Mouse (Mus musculus) embryo, embryonic 9.5 days (tissue): ENCODE measurements at regions not wholly inside any gene's neighbourhood (a gene's known extent, or its start where the extent isn't known, plus 50 kb on each side); places are given as distances from the start of the nearest gene placed in this dataset.

Experiments
- DNase-seq: peaks from one replicate; pipeline ENCODE4 v3.0.0-alpha.2; 2017; ENCODE audit errors: extremely low spot score

DNA sequence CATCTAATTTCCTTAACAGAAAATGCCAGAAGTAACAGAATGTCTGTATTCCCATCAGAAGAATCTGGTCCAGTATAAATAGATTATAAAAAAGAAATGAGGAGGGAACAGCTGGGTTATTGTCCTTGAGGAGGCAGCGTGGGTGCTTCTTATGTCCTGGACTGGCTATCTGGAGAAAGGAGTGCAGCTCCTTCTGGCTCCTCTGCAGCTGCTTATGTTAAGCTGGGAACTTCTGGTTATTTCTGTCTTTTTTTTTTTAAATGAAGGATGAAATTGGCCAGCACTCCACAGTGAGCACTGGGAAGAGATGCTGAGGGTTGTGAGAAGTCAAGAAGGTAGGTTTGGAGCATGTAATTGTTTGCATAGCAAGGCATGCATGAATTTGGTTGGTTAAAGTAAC is 441.5 kb downstream of the Ebf1 start:
- no peak for DNase-seq

DNA sequence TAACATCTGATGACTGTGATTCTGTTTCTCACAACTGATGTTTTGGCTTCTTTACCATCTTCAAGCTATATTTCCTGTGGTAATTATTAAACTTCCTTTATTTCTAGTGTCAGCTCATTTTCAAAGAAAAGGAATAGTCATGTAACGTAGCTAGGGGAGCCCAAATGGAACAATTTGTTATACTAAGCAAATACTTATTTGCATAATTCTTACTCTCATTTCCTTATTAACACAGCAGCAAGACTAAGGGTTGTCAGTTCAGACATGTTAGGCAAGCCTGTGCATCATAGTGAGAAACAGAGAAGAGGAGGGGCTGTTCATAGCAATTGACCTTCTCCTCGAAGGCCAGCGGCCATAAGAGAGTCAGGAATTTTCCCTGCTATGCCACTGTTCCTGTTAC is 449.5 kb downstream of the Ebf1 start:
- DNase-seq: no peak

DNA sequence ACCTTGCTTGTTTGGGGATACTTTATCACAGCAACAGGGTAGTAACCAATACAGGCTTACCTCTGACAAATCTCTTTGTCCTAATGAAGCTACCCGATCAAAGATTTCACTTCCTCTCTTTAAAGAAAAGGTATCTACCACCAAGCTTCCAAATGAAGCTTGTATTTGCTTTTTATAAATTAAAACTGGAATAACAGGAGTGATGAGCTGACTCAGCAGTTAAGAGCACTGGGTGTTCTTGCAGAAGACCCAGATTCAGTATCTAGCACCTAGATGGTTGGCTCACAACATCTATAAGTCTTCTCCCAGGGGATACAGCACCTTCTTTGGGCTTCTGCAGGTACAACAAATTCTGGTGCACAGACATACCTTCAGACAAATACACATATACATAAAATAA is 453.2 kb downstream of the Ebf1 start:
- DNase-seq: no peak

DNA sequence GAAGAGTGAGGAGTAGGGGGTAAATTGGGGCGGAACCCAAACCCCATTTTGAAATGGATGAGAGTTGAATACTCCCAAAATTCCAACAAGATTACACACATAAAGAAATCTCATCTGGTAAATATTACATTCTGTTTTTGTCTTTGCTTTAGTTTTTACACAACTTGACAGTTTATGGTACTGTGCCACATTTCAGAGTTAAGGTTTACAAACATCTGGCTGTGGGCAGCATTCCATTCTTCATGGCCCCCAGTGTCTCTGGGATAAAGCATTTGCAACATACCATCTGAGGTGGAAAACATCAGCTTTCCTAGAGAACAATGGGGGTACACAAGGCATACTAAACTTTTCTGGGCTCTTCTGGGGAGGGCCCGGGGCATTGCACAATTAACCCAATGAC is 454.1 kb downstream of the Ebf1 start:
- no peak for DNase-seq

DNA sequence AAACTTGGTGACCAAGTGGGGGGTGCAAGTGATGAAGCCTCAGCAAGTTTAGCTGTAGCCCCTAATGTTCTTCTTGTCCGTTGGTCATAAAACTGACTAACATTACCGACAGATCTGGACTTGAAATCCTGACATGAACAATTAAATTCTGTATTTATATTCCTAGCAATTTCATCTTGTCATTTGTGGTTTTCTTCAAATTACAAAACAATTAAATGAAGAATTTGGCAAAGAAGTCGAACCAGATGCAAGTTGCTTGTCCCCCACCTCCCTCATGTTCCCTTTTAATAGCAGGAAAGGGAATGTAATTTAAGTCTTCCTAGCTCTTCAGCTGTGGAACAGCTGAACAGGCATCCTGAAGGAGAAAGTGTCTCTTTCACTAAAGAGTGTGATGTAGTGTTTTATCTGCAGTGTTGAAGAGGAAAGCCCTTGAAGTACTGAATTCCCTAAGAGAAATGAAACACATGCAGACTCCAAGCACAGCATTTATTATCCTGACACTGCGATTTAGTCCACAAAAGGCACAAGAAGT is 467.5 kb downstream of the Ebf1 start:
- DNase-seq: no peak

DNA sequence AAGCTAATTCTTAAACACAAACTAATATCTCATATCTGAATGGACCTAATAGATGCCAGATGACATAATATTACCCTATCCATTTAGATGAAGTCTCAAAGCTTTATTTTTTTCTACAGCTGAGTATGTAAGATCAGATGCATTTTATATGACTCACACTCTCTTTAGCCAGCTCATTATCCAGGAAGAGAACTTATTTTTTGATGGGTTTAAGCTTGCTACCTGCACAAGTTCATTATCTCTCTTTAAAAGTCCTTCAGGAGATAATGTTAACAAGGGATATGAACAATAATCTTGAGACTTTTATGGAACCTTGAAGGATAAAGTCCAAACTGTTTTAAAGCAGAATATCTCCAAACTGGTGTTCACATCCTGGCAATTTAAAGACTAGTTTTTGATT is 468.0 kb downstream of the Ebf1 start:
- no peak for DNase-seq

DNA sequence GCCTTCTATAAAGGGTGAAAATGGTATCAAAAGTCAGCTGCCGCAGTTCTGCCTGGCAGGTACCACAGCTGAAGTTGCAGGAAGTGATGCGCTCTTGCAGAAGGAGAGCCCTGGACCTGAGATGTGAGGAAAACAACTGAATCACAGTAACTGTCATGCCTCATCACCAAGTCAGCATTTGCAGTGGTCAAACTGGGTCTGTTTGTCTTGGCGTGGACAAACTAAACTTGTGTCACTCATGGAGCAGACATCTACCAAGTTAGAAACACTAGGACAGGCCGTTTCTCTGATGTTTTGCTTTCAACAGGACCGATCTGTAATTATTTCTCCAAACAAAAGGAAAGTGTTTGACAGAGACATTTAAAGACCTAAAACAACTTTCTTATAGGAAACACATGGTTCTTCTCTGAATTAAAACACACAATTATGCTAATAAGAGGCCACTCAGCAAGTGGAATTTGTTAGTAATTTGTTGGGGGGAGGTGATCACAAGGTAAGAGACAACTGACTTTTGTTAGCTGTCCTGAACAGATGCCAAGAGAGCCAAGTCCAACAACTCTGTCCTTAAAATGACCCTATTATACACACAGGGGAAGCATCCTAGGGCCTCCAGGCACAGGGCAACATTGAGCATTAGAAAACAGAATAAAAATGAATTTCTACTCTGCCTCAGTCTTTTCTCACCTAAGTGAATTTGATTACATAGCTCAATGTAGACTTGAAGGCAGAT is 470.2 kb downstream of the Ebf1 start:
- no peak for DNase-seq

DNA sequence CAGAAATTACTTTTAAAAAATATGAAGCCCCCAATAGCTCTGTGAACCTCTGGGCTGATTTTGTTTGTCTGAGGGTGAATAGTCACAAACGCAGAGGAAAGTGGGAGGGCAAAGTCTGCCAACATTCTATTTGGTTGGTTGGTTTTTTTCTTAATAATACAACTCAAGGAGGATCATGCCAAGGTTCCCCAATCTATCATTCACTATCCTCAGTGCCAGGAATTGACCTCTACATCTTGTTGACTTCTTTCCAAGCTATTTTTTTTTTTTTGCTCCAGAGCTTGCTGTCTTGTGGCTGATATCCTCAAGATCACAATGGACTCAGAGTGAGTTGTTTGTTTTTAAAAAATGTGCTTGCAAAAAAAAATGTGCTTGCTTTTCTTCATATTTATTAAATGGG is 471.2 kb downstream of the Ebf1 start:
- no peak for DNase-seq

DNA sequence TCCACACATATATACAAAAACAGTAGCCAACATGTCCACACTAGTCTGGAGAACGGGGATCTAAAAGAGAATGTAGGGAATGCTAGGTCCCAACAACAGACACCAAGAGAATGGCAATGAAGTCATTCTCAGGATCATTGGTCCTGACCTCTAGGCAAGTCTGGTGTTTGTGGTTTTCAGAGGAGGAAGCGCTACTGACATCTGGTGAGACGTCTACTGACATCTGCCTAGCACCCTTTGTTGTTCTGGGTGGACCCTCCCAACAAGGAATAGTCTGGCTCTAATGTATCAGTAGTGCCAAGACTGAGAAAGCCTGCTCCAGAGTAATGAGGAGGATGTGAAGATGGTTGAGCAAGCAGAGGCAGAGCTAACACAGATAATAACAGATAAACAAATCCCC is 472.4 kb downstream of the Ebf1 start:
- no peak for DNase-seq

DNA sequence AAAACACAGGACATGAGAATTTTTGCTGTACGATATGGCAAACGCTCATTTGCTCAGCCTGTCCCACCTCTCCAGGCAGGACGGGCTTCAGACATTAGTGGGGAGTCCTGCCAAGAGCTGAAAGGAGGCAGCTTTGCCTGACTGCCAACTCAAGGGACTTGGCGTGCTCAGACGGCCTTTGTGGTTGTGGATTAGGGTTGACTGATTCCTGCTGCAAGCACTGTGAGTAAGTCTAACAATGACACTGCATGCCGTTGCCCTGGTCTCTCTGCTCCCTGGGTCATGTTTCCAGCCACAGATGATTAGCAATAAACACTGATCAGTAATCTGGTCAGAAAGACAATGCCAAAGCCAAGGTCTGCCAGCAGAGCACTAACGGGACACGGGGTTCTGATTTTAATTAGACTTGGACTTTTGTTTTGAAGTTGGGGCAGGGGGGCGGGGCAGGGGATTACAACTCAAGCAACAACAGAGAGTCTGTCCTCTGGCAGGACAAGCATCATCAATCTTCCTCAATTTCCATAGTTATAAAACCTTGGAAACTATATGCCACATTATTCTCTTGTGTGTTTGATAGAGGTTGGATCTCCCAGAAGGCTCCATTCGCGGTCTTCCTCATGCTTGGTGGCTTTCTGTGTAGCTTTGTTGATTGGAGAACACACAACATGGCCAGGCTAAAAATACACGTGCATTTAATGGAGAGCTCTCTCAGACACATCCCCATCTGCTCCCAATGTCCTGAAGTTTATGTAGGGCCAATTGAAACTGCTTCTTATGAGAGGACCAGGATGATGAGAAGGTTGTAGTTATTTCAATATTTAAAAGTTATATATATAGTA is 486.6 kb downstream of the Ebf1 start:
- peak; percentile 2 for DNase-seq

DNA sequence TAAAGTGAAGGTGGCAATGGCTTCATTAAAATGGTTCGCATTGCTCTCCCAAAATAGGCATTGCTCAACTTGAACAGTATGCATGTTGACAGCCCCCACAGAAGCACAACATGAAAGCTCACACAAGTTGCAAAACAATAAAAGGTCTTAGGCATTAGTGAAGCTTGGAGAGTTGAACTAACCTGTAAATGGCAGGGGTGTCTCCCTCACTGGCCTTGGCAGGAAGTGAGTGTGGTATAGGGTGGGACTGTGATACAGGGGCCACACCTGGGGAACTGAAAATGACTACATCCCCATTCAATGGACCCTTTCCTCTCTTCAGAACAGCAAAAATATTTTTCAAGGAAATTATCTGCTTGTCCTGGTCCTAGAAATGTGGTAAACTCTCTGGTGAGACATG is 499.6 kb downstream of the Ebf1 start:
- no peak for DNase-seq

DNA sequence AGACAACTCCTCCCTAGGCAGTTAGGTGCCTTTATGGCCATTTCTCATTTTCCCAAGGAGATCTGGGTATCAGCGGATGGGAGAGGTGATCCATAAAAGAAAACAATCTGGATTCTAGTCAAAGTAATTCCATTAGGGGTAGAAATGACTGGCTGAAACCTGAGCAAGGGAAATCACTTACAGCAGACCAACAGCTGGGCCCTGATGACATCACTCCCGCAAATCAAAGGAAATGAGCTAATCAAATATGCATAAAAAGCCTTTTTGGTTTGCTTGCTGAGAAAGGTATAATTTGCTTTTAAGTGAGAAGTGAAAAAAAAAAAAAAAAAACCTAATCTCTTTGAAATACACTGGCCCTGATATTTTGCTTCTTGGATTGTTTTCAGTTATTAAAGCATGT is 506.2 kb downstream of the Ebf1 start:
- DNase-seq: no peak

DNA sequence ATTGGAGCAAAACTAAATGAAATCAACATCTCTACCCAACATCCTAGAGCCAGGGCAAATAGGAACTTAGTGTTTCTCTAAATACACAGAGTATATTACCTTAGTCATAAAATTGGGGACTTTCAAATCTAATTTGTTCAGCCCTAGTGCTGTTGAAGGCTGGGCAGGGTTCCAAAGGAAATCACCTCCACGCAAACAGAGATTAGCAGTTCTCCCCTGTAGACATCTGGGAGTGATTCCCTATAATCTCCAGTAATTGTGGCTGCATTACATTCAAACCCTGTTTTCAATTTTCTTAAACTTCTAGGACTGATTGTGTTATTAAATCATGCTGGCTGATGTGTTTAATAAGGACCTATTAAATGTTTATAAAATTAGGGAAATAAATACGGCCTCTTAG is 519.7 kb downstream of the Ebf1 start:
- DNase-seq: no peak

DNA sequence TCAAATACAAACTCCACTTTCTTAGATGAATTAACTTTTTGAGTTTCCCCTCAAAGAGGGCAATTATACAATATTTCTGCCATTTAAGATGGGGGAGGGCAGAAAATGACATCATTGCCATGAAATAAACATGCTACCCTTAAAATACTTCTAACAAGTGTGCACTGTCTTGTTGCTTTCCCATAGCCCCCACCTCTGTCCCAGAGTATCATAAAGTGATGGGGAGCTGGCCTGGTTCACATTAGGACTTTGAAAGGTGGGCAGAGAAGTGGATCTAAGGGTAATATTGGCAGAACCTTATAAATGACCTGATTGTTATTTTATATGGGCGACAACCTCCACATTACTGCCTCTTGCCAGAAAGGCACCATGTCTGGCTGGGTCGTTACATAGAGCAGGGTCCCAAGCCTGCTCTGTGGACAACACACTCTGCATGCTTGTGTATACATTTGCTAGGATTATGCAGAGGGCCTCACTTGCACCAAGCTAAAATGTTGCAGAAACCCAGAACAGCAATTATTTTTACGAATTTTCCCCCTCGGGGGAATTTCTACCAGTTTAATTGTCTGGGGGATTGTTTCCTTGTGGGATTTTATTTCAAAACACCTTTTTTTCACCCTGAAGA is 521.3 kb downstream of the Ebf1 start:
- no peak for DNase-seq

DNA sequence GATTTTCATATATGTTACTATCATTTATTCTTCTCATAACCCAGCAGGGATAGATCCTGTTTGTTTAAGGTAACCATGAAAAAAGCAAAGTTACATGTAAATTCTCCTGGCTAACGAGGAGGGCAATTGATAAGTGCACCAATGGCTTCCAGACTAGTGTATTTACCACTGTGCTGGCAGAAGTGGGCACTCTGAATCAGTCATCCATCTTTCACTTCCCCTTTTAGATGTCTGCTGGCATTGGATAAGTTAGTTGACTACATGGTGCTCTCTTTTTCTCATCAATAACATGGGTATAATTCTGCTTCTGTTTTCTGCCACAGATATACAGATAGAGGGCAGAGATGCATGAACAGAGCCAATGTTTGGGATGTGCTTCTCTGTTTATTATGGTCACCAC is 523.4 kb downstream of the Ebf1 start:
- no peak for DNase-seq

DNA sequence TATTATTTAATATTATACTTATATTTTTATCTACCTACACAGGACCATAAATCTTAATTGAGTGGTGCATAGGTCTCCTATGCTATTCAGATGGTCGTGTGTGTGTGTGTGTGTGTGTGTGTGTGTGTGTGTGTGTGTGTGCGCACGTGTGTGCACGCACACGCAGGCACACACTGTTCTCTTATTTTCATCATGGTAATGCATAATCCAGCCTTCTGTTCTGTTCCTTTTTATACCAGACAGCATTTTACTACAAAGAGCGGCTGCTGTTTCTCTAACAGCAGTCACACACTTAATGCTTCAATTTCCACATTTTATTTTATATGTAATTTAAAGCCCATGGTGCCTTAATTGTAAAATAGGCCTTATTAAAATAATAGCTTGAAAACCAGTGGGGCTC is 537.0 kb downstream of the Ebf1 start:
- no peak for DNase-seq

DNA sequence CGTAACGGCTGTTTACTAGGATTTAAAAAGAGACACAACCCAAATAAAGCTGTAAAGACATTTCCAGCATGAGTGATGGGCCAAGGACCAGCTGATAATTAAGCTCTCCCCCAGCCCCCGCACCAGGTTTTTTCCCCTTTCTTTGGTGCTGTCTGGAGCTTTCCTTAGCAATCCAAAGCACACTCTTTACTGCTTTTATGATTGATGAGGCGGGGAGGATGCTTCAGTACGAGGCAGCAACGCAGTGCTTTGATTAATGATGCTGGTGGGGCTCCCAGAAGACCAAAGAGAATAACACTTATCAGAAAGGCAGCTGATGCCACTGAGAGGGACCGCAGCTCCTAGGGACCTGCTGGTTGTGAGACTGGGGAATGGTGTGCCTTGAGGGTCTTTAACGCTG is 537.4 kb downstream of the Ebf1 start:
- DNase-seq: no peak

DNA sequence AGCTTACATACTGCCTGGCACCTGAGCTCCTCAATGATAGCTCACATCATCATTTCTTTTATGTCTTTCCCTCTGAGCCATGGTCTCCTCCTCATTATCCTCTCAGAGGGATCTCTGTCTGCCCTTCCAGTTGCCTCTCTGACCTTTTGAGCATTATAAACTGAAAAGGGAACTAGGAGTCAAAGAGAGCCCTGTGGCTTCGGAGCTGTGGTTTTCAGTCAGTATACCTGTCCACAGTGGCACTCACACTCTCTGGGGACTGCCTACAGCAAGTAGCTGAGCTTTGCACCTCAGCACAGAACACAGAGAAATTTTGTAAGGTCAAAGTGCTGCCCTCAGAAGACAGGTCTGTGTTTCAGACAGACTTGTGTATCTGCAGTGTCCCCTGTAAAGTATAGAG is 538.7 kb downstream of the Ebf1 start:
- no peak for DNase-seq

DNA sequence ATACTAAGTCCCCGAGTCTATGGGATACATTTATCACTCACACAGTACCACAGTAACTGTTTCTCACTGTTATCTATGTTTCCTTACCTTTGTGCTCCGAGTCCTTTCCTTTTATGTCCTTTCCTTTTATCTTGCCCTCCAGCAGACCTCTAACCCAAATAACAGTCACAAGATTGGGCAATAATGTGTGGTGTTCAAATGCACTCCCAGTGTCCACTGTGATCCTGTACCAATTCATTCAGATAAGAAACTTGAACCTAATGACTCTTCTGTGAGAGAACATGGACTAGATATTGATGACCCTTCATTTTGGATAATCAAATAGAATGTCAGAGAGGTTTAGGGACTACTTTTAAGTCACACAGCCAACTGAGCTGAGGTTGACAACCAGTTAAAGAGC is 541.2 kb downstream of the Ebf1 start:
- DNase-seq: no peak

DNA sequence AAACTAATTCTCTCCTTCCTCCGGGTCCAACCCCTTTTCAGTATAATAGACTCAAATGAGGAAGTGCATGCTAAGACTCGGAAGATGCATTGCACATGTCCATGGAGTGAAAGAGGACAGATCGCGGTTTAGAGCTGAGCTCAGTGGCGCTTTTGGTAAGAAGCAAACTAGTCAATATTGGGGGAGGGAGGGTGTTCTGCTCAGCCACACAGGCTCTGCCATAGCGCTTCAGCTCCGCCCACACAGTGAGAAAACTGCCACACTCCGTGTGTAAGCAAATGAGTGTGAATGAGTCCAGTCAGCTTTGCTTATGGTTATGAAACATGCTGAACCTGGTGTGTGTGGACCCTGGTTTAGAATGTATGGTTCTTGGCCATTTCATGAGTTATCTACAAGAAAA is 543.8 kb downstream of the Ebf1 start:
- DNase-seq: no peak

DNA sequence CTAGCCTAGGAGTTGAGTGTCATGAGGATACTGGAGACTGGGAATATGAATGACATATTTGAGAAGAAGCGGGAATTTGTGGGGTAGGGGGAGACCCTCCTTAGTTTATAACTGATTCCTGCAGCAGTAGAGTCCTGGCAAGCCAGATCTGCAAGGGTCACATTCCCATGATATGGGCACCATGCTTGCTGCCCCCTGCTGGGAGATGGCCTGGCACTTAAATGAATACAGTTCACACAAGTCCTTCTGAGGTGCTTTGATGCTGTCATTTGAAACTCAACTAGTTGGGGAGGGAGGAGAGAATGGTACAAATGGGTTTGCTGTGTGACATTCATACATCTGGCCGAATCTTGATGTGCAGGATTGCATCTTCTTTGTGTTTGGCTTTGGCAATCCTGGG is 556.4 kb downstream of the Ebf1 start:
- DNase-seq: no peak

DNA sequence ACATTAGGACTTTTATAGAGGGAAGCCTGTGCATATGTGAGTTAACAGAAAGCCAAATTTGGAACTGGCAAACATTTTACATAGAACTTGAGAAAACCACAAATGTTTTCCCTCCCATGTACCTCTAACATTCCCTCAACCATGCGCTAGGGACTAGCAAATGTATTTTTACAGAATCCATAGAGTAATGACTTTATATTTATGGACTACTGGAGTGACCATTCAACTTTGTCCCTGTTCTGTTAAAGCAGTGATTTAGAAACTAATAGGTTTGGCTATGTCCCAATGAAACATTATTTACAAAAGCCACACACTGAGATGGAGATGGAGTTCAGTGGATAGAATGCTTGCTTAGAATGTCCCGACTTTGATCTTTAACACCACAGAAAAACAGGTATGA is 557.0 kb downstream of the Ebf1 start:
- no peak for DNase-seq
